Mouse (Mus musculus) brain, embryonic 14.5 days (tissue): Measurements from ENCODE around the gene Gm7735.

Experiments used
- CTCF ChIP-seq: fragments of 200-500 bp; IDR thresholded peaks from 2 replicates; pipeline ENCODE4 v1.5.1; 2012; ENCODE audit warnings: inconsistent platforms, mild to moderate bottlenecking, moderate library complexity, borderline replicate concordance; ENCODE audit not compliant: insufficient read depth, insufficient read length; ENCODE audit errors: extremely low read depth
- POLR2A ChIP-seq: fragments of 200-500 bp; IDR thresholded peaks from 2 replicates; pipeline ENCODE4 v1.6.1; 2012; ENCODE audit warnings: mild to moderate bottlenecking, inconsistent platforms, borderline replicate concordance; ENCODE audit not compliant: poor library complexity, insufficient read depth, insufficient read length, severe bottlenecking; ENCODE audit errors: extremely low read depth

- TF ChIP-seq POLR2A (no peak), CTCF (no peak)
These were observed 5.1 kb downstream of the Gm7735 start, which contains the start of gene 1110057P08Rik for GRCm38 (mm10) chr16:89174435-89174834.
